Mouse (Mus musculus): ENCODE results near the gene Ltbp2. TPM values are rescaled to one million over a fixed set of nuclear protein-coding genes. Genes with fewer than 3 reads are reported as not detected.

Ltbp2 gene
- polyA plus RNA-seq (2012; rRNA removed): 0.32 and 0.73 TPM in 2 replicates

DNA sequence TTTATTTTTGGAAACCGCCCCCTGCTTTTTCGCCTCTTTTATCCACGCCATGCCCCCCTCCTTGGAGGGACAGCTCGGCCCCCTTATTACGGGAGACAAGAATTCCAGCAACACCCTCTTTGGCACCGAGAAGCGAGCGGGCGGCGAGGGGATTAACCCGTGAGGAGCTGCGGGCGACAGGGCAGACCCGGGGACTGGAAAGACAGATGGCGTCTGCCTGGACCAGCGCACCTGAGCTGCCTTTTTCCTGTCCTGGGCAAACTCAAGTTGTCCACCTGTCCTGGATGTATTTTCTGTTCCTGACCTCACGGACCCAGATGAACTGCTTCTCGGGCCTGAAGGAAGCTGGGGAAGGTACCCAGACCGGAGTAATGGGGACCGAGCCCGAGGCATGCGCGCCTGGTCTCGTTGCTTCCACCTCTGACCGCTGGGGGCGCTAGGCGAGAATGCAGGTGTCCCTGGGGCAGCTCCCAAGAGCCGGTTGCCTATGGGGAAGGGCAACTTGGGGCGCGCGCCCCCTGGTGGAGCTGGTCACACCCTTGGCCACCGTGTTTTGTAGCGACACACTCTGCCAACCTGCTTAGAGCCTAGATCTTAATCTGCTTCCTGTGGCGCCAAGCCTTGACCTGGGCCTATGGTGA is at the start of gene Ltbp2:
Gene Ltbp2, minus strand, starts transcription at position 52 of the 641 bp plus-strand sequence.

GRCm38 (mm10) chr12:84772726-84773441 is 103.4 kb downstream of the Ltbp2 start, which contains the start of the genes Npc2 and Isca2:
Gene Npc2 (minus strand): TSS chr12:84773152.
Gene Isca2 (plus strand): TSS chr12:84773251.

Other genes with a start within 250 kb of the Ltbp2 start
- gene Vrtn, start 235.5 kb downstream of the Ltbp2 start, polyA plus RNA-seq (2012; rRNA removed): not detected in 2 replicates
- 0.48 and 0.55 TPM in 2 replicates for gene Syndig1l, start 177.7 kb downstream of the Ltbp2 start, polyA plus RNA-seq (2012; rRNA removed)
- gene Npc2, start 103.4 kb downstream of the Ltbp2 start, polyA plus RNA-seq (2012; rRNA removed): 68.1 and 84.8 TPM in 2 replicates
- 84.7 and 103 TPM in 2 replicates for gene Isca2, start 103.3 kb downstream of the Ltbp2 start, polyA plus RNA-seq (2012; rRNA removed)
- gene Fcf1, start 94.4 kb upstream of the Ltbp2 start, polyA plus RNA-seq (2012; rRNA removed): 184 and 232 TPM in 2 replicates
- gene Arel1, start 94.4 kb upstream of the Ltbp2 start, polyA plus RNA-seq (2012; rRNA removed): 23.6 and 33.2 TPM in 2 replicates
- gene Ylpm1, start 119.8 kb upstream of the Ltbp2 start, polyA plus RNA-seq (2012; rRNA removed): 58.6 and 94.2 TPM in 2 replicates
- gene Prox2, start 234.2 kb upstream of the Ltbp2 start, polyA plus RNA-seq (2012; rRNA removed): 1.7 and 2.0 TPM in 2 replicates
- gene Dlst, start 234.3 kb upstream of the Ltbp2 start, polyA plus RNA-seq (2012; rRNA removed): 161 and 182 TPM in 2 replicates

Measured in central nervous system, embryonic 11.5 days (tissue).